Comparison of ENCODE assay signal across 26 mouse cellular contexts in the genomic region with DNA sequence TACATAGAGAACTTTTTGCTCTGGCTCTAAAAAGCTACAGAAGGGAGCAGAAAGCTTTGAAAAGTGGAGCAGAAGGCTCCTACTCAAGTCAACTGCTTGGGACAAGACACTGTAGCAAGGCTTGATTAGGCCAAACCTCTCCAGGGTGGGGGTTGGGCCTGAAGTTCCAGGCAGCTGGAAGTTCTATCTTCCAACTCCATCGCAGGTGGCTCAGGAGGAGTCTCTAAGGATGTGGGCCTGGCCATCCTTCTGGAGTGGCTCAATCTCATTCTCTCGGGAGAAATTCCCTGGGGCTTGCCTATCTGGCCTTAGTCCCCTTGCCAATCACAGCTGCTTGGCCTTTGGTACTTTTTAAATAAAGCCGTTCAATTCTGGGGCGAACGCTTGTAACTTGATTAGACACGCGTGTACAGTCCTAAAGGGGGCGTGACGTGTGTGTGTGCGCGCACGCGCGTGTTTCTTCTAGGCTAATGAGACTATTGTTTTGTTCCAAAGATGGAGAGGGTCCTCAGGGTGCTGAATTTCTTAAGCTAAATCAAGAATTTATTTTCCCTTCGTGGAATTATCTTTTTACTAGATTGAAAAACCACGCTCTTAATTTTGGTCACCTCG. TPM values are rescaled to one million over a fixed set of nuclear protein-coding genes. Genes with fewer than 3 reads are reported as not detected.
DNase-seq lines count a peak whose midpoint lies in the region; ATAC-seq and TF ChIP-seq lines count a peak whose summit lies in the region.
"Had no signal": no experiment of that assay in that cellular context is flagged by ENCODE, and none has a peak within 500 bp of the region (broad histone marks: within the 10 kb centered on the region; RNA-seq: fewer than 3 reads in every experiment).

No protein-coding gene starts in this region.

- H3K4me2 ChIP-seq in midbrain, embryonic 12.5 days (replicated peaks), result no peak overlapping the region
- H3K4me2 ChIP-seq in hindbrain, embryonic 12.5 days (replicated peaks), result no peak overlapping the region
- peak overlapping the region; percentile 41 for H3K4me2 ChIP-seq in hindbrain, postnatal 0 days (ENCODE audit: low read depth, low read length)
- H3K4me2 ChIP-seq in neural tube, embryonic 15.5 days, result peak overlapping the region; percentile 38
- H3K4me2 ChIP-seq: heart, embryonic 11.5 days; liver, embryonic 13.5 days; lung, embryonic 14.5 days had no signal

- H3K9me3 ChIP-seq in midbrain, embryonic 12.5 days, result no peaks in the 10 kb centered on the region
- H3K9me3 ChIP-seq in midbrain, embryonic 10.5 days (replicated peaks), result no peaks in the 10 kb centered on the region
- H3K9me3 ChIP-seq in hindbrain, embryonic 12.5 days (replicated peaks), result no peaks in the 10 kb centered on the region
- H3K9me3 ChIP-seq in hindbrain, postnatal 0 days (ENCODE audit: low read length), result no peaks in the 10 kb centered on the region
- no peaks in the 10 kb centered on the region for H3K9me3 ChIP-seq in neural tube, embryonic 15.5 days (replicated peaks)
- H3K9me3 ChIP-seq: forebrain, embryonic 10.5 days; liver, embryonic 13.5 days had no signal

- H3K27ac ChIP-seq in midbrain, embryonic 12.5 days (replicated peaks), result no peak overlapping the region
- H3K27ac ChIP-seq in midbrain, embryonic 10.5 days (replicated peaks), result no peak overlapping the region
- no peak overlapping the region for H3K27ac ChIP-seq in hindbrain, embryonic 12.5 days
- H3K27ac ChIP-seq in hindbrain, postnatal 0 days, result no peak overlapping the region
- H3K27ac ChIP-seq in neural tube, embryonic 15.5 days (replicated peaks), result no peak overlapping the region
- H3K27ac ChIP-seq: forebrain, embryonic 10.5 days; gastrocnemius, adult 2 months; liver, embryonic 13.5 days; macrophage had no signal

- WGBS in midbrain, embryonic 12.5 days, result 74% methylated on average over 17 of the region's 17 CpGs
- WGBS in midbrain, embryonic 10.5 days, result 86% methylated on average over 17 of the region's 17 CpGs
- WGBS in hindbrain, embryonic 12.5 days, result 59% methylated on average over 17 of the region's 17 CpGs
- 35% methylated on average over 17 of the region's 17 CpGs for WGBS in hindbrain, postnatal 0 days
- WGBS in neural tube, embryonic 15.5 days, result 45% methylated on average over 17 of the region's 17 CpGs

- peaks cover 5% of the 10 kb centered on the region; the same call in 1 of the 2 replicates for H3K4me1 ChIP-seq in midbrain, embryonic 12.5 days
- peaks cover 10% of the 10 kb centered on the region; the same call in 1 of the 2 replicates for H3K4me1 ChIP-seq in midbrain, embryonic 10.5 days
- H3K4me1 ChIP-seq in hindbrain, embryonic 12.5 days, result no peaks in the 10 kb centered on the region
- H3K4me1 ChIP-seq in hindbrain, postnatal 0 days (ENCODE audit: insufficient read depth, low read length), result no peaks in the 10 kb centered on the region; the same call in 1 of the 2 replicates
- peaks cover 4% of the 10 kb centered on the region; the same call in 1 of the 2 replicates for H3K4me1 ChIP-seq in neural tube, embryonic 15.5 days
- H3K4me1 ChIP-seq: liver, embryonic 13.5 days had no signal

- no peak overlapping the region for H3K4me3 ChIP-seq in midbrain, embryonic 12.5 days
- no peak overlapping the region for H3K4me3 ChIP-seq in midbrain, embryonic 10.5 days
- H3K4me3 ChIP-seq in hindbrain, embryonic 12.5 days, result no peak overlapping the region
- no peak overlapping the region for H3K4me3 ChIP-seq in hindbrain, postnatal 0 days (ENCODE audit: low read length)
- H3K4me3 ChIP-seq in neural tube, embryonic 15.5 days (replicated peaks), result peak overlapping the region; percentile 15
- H3K4me3 ChIP-seq: forebrain, embryonic 10.5 days; gastrocnemius, adult 2 months; liver, embryonic 13.5 days had no signal

- H3K9ac ChIP-seq in midbrain, embryonic 12.5 days (replicated peaks), result no peak overlapping the region
- no peak overlapping the region for H3K9ac ChIP-seq in hindbrain, embryonic 12.5 days
- H3K9ac ChIP-seq in hindbrain, postnatal 0 days (replicated peaks; ENCODE audit: low read length), result no peak overlapping the region
- H3K9ac ChIP-seq in neural tube, embryonic 15.5 days (replicated peaks), result no peak overlapping the region
- H3K9ac ChIP-seq: liver, embryonic 13.5 days; lung, embryonic 14.5 days had no signal

- peaks cover 42% of the 10 kb centered on the region for H3K27me3 ChIP-seq in midbrain, embryonic 12.5 days
- H3K27me3 ChIP-seq in midbrain, embryonic 10.5 days (ENCODE audit: low read depth, poor library complexity, severe bottlenecking), result peaks cover 46% of the 10 kb centered on the region
- peaks cover 40% of the 10 kb centered on the region for H3K27me3 ChIP-seq in hindbrain, embryonic 12.5 days
- H3K27me3 ChIP-seq in hindbrain, postnatal 0 days (ENCODE audit: insufficient read depth, low read length), result peaks cover 23% of the 10 kb centered on the region
- H3K27me3 ChIP-seq in neural tube, embryonic 15.5 days (replicated peaks), result peaks cover 29% of the 10 kb centered on the region

- DNase-seq in midbrain, embryonic 10.5 days (ENCODE audit: low spot score), result no peak
- peak; percentile 31 for DNase-seq in hindbrain, postnatal 0 days (ENCODE audit: low spot score)
- DNase-seq in lung, postnatal 10 days, result no peak
- DNase-seq in adrenal gland, adult (ENCODE audit: inconsistent age in 2 of 2, low spot score in 1 of 2), result no peak
- DNase-seq: adrenal gland, adult 8-10 months; cerebellum, adult 8-10 months; gastrocnemius, adult 2 months; heart, postnatal 10 days; kidney, adult 8-10 months; kidney, postnatal 14 days; liver, embryonic 13.5 days; right cerebral cortex, postnatal 25 days; thymus, adult 2 months had no signal

- ATAC-seq in midbrain, embryonic 12.5 days (ENCODE audit: low FRiP score, low read depth), result peak; percentile 49; the same call in 1 of the 2 replicates
- ATAC-seq in hindbrain, embryonic 12.5 days (ENCODE audit: low FRiP score), result peak; percentile 61
- no peak for ATAC-seq in hindbrain, postnatal 0 days
- no peak for ATAC-seq in neural tube, embryonic 15.5 days (ENCODE audit: low FRiP score)
- ATAC-seq: inflammation-experienced regulatory T-cells, adult 6 months had no signal

- no peak for TF ChIP-seq CTCF in hindbrain, postnatal 0 days (IDR thresholded peaks at IDR 0.05; ENCODE audit: low read depth)

- no peaks in the 10 kb centered on the region for H3K36me3 ChIP-seq in midbrain, embryonic 12.5 days
- no peaks in the 10 kb centered on the region for H3K36me3 ChIP-seq in midbrain, embryonic 10.5 days
- no peaks in the 10 kb centered on the region for H3K36me3 ChIP-seq in hindbrain, embryonic 12.5 days
- no peaks in the 10 kb centered on the region for H3K36me3 ChIP-seq in hindbrain, postnatal 0 days (ENCODE audit: insufficient read depth, low read length)
- H3K36me3 ChIP-seq in neural tube, embryonic 15.5 days, result no peaks in the 10 kb centered on the region
- H3K36me3 ChIP-seq: forebrain, embryonic 10.5 days; liver, embryonic 13.5 days had no signal

RNA-seq across cellular contexts. Expression of gene Lhx8, which starts 9.3 kb away (rescaled TPM):
- polyA plus RNA-seq in midbrain, embryonic 12.5 days (2016; fragmentation: Nextera tagmentation; extraction: Ambion mirVana), result 0.50 and 1.2 TPM in 2 replicates
- polyA plus RNA-seq in midbrain, embryonic 10.5 days (2016; fragmentation: Nextera tagmentation; extraction: Ambion mirVana), result 0.31 and 0.84 TPM in 2 replicates
- polyA plus RNA-seq in hindbrain, embryonic 12.5 days (2016; fragmentation: Nextera tagmentation; extraction: Ambion mirVana), result 1.4 and 3.1 TPM in 2 replicates
- total RNA-seq in hindbrain, postnatal 0 days (2014; rRNA removed), result not detected in 2 replicates
- 0.20 and 0.21 TPM in 2 replicates for polyA plus RNA-seq in hindbrain, postnatal 0 days (2015; fragmentation: Nextera tagmentation; extraction: Ambion mirVana)
- polyA plus RNA-seq in neural tube, embryonic 15.5 days (2015; fragmentation: Nextera tagmentation; extraction: Ambion mirVana), result 0.19 TPM in 1 of 2 replicates, not detected in the other
- total RNA-seq: common myeloid progenitor, adult 5-6 weeks; layer of hippocampus, adult 8-10 months had no signal
- polyA plus RNA-seq: C2C12; inflammation-experienced regulatory T-cells, adult 6 months; liver, embryonic 13.5 days; lung, embryonic 14.5 days; macrophage; spleen, adult 2 months; stomach, embryonic 14.5 days had no signal

Comparison
In these comparisons a context has a peak if more than half of its experiments do, and no peak if none do; other contexts are left out.
1. ATAC-seq: peak in midbrain, embryonic 12.5 days (single experiment) and hindbrain, embryonic 12.5 days (single experiment); none in hindbrain, postnatal 0 days (single experiment) and neural tube, embryonic 15.5 days (single experiment).
2. H3K4me2 ChIP-seq: peak in hindbrain, postnatal 0 days (single experiment) and neural tube, embryonic 15.5 days (single experiment); none in midbrain, embryonic 12.5 days (single experiment) and hindbrain, embryonic 12.5 days (single experiment).